Mouse (Mus musculus) gonadal fat pad, adult 2 months (tissue): ENCODE data around the gene Igll1. TPM values are rescaled to one million over a fixed set of nuclear protein-coding genes. Genes with fewer than 3 reads are reported as not detected.
"Not testable (repeated sequence)": the region's sequence is repeated elsewhere in the genome, so short reads cannot be mapped to it uniquely, and the experiment has no call there.

Experiments used
- DNase-seq: peaks from one replicate; pipeline ENCODE4 v3.0.0-alpha.2; 2012; ENCODE audit warnings: low read depth
- polyA plus RNA-seq: library from polyadenylated mRNA; depleted of rRNA; stranded (reverse); fragments of >200 nt; gene quantifications from 2 replicates; pipeline ENCODE4 v1.2.3, GENCODE M21; 2012; rRNA removed

Igll1 gene
- polyA plus RNA-seq = 0.14 TPM in 1 of 2 replicates, not detected in the other

DNA sequence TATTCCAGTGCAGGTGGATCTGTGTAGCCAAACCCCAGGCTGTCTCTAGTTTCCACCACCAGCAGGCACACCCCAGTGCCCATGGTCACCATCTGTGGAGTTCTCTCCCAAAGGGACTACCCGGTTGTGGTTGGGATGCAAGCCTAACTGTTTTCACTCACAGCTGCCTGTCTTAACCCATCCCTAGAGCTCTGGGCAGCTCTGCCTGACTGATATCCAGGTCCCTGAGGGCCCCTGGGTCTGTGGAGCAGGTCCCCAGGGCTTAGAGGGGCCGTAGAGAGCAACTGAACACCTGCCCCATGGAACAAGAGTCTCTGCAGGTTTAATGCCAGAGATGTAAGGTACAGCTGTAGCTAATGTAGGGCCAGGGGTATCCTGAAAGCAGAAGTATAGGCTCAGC, at the start of gene Igll1:
Gene Igll1, minus strand, starts transcription at position 8 of the 400 bp plus-strand sequence.
- DNase-seq = no peak

DNA sequence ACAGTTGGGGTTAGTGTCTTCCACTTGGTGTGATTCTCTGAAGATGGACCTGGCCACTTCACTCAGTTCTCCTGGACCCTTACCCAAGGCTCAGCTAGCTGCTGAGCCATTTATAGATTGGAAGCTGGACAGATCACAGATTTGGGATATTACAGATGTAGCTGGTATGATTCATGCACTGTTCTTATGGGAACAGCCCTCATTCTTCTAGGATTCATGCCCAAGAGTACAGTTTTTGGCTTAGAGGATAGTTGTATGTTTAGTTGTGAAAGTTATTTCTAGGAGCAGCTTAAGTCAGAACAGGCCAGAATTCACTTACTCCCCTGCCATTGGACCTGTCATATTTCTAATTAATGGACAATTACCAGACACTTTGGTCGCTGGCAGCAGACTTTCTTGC, 49.7 kb upstream of the Igll1 start:
- no peak for DNase-seq

DNA sequence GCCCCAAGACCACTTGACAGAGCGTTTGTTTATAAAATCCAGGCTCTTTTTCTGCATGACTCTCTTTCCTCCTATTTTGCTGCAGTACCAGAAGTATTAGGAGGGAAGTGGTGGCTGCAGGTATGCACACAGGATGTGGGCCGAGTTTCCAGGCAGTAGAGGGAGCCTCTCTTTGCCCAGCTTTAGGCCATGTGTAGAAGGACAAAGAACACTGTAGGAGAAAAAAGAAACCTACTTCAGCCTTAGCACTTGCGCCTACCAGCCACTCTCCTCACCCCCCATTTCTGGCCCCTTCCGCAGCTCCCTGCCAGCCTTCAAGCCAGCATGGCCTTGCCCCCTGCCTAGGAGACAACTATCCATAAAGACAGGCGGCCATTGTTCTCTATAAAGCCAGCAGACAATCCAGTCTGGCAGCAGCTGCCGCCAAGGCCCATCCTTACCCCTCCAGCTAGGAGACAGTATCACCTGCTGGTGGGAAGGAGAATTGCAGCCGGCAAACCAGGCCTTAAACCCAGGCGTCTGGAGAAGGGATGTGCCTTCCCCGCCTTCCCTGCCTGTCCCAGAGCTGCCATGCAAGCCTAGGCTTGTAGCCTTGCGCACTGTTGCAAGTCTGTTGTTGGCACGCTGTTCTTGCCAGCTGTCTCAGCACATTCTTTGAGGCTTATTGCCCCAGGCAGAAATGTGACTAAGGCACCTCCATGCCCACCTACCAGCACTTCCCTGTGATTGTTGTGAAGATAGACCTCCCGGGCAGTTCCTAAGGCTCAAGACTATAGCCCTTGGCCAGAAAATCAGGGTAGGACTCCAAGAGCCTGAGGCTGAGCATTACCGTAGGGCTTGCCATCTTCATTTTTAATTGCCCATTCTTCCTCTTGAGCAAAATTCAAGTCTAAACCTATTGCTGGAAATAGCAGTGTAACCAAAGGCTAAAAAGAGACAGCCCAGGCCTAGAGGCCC, 48.1 kb upstream of the Igll1 start:
- peak; percentile 88 for DNase-seq

DNA sequence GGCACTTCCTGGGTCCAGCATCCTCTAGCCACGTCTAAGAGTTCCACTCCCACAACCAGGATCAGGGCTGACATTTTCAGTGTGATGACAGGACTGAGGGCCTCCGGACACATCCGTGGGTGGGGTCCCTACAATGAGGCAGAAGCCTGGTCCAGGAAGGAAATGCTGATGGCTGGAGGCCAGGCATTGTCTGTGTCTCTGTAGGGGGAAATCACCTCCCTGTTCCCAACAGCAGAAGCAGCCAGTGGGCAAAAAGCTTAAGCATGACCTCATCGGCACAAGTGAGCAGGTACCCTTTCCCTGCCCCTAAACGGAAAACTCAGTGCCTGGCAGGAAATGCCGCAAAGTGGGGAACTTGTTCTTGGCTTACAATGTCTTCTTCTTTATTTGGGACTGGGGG, 44.0 kb upstream of the Igll1 start:
- DNase-seq = no peak

DNA sequence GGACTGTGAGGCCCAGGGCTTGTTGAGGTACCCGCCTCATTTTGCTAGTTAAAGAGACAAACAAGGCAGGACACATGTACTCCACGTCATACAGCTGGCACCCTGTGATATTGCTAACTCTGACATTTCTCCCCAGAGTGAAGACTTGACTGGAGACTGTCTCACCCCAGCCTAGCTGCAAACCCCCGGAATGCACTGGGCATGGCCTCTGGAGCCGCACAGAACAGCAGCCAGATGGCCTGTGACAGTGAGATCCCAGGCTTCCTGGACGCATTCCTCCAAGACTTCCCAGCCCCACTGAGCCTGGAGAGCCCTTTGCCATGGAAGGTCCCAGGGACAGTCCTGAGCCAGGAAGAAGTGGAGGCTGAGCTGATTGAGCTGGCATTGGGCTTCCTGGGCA, 39.4 kb upstream of the Igll1 start:
- no peak for DNase-seq

DNA sequence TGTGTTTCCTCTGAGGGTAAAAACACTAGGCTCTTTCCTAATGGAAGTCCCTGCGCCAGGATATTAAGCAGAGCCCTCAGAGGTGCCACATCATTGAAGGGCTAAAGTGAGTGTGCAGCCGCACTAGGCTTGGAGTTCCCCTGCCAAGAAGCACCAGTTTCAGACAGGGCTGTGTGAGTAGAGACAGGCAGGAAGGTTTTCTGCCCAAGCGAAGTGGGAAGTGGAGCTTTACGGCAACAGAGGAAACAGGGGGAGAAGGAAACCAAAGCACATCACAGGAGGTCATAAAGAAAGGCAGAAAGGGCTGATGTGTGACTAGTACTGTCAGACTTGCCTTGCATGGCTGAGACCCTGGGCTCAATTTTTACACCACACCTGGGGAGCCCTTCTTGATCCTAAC, 38.5 kb upstream of the Igll1 start:
- no peak for DNase-seq

DNA sequence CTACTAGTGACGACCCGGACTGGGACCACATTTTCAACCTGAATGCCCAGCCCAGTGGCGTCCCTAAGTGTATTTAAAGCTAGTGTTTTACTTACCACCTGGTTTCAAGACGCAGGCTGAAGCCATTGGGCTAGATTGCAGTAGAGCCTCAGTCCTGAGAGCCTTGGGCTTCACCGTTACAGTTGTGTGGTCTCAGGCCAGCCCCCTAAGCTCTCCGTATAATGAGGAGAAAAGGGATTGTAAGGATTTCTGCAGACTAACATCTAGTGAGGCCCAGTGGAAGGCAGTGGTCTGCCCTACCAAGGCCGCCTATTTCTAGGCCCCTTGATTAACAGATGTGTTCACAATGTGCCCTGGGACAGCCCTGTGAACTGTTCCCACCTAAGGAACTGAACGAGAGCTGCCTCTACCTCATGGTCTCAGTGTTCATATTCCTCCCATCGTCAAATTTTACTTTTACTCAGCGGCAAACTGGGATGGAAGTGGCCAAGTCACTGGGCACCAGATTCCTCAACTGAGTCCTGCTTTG, 33.3 kb upstream of the Igll1 start:
- no peak for DNase-seq

DNA sequence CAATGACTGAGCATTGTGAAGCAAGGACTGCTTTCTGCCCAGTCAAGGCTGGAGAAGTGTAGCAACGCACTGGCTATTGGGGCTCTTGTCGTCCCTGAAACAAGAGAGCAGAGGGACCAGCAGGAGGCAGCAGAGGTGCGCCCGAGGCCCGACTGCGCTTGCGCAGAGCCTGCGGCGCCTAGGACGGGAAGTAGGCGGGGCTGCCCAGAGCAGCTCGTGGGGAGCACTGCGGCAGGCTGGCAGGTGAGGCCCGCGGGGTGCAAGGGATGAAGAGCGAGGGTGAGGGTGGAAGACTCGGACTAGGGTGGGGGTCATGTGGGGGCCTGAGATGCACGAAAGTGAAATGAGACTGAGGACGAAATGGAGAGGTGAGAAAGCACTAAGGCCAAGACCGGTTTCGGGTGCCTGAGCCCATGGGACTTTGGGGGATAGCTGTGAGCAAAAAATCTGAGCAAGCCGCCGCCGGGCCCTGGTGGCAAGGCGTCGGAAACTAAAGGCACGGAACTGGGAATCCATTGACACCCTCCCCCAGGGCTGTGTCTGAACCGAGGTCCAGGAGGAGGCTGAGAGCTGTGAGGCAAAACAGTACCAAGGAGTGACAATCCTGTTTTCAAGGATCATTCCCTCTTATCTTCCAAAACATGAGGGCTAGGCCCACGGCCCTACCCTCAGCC, 32.7 kb upstream of the Igll1 start, which contains the start of gene Ppm1f:
Gene Ppm1f, plus strand, starts transcription at position 88 of the 674 bp plus-strand sequence.
- peak; percentile 68 for DNase-seq

DNA sequence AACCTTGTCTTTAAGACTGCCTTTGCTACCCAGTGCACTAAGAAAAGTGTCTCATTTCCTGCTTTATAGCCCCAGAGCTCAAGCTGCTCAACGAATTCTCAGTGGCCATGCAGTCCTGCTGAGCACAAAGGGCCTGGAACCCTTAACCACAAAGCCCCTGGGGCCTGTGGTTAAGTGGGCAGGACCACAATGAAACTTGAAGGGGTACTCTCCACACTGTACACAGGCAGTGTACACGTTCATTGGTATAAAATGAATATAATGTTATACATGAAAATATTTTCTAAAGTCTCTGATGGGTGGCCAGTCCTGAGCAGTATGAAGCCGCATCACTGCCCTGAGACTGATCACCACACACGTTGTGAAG, 32.2 kb upstream of the Igll1 start:
- DNase-seq = no peak

DNA sequence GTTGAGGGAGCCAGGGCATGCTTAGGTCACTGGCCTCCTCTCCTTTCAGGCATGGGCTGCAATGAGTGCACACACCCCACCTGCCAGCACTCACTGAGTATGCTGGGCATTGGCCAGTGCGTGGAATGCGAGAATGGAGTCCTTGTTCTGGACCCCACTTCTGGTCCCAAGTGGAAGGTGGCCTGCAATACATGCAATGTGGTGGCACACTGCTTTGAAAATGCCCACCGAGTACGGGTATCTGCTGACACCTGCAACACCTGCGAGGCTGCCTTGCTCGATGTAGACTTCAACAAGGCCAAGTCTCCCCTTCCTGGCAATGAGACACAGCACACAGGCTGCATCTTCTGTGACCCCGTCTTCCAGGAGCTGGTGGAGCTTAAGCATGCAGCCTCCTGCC, 28.6 kb upstream of the Igll1 start:
- no peak for DNase-seq

DNA sequence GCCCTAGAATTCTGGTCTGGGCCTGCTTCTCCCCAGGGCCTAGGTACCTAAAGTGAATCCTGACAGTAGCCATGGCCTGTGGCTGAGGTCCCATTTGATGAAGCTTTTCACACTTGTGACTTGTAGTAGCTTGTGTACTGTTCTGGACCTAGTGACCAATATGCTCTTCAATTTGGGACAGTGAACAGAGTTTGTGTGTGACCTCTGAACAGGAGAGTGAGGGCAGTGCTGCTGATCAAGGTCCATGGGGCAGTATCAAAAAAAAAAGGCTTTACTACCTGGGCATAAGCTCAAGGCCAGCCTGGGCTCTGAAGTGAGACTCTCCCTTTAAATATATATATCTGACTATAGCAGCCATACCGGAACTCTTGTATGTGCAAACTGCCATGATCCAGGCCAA, 24.6 kb upstream of the Igll1 start:
- no peak for DNase-seq

DNA sequence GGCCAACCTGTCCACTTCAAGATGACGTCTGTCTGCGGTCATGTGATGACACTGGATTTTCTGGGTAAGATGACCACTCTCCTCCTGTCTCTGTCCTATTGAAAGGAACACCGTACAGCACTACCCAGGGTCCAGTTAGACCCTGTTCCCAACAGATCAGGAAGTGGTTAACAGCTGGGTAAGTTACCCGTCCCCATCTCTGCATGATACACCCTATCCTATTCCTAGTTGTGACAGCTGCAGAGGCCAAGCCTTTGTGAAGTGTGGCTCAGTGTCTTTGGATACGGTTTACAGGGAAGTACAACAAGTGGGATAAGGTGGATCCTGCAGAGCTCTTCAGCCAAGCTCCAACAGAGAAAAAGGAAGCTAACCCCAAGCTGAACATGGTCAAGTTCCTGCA, 15.2 kb upstream of the Igll1 start:
- no peak for DNase-seq

DNA sequence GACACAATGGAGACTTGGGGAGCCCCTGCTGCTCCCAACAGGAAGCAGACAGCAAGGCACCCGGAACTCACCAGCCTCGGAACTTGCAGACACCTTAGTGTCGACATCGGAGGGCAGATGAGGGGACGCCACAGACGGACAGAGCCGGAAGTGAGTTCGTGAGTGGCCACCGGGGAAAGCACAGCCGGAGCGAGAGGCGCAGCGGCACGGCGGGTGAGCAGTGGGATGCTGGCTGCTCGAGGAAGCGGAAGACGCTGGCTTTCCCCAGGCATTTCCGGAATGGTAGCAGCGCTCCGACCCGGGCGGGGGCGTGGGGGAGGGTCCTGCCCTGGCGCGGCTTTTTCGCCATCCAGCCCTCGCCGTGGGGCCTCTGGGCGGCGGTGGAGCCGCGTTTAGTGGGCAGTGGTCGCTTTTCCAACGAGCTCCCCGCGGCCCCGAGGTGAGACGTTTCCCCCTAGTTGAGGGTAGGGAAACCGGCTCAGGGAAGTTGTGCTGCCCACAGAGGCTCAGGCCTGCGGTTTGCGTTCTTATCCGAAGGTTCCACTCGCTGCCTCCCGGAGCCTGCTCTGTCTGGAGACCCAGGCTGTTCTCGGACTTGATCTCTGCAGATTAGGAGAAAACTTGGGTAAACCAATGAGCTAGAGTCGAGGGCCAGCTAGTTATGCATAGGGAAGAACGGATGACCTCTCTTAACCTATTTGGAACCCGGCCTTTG, 7.0 kb upstream of the Igll1 start, which contains the start of the genes Top3b and Vpreb1:
Gene Top3b, plus strand, starts transcription at position 120 of the 715 bp plus-strand sequence.
Gene Vpreb1, minus strand, starts transcription at position 227 of the 715 bp plus-strand sequence.
- peak; percentile 57 for DNase-seq

DNA sequence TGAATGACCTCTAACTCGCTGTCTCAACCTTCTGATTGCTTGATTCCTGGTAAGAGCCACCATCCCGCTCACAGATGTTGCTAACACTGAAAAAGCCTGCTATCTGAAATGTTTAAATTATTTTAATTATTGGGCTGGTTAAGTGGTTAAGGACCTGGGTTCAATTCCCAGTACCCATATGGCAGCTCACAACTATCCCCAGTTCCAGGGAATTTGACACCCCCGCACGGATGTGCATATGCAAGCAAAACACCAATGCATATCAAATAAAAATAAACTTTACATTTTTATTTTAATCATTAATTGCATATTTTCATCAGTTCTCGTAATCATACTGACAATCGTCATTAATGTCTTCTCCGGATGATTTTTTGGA, 6.4 kb upstream of the Igll1 start:
- no peak for DNase-seq

DNA sequence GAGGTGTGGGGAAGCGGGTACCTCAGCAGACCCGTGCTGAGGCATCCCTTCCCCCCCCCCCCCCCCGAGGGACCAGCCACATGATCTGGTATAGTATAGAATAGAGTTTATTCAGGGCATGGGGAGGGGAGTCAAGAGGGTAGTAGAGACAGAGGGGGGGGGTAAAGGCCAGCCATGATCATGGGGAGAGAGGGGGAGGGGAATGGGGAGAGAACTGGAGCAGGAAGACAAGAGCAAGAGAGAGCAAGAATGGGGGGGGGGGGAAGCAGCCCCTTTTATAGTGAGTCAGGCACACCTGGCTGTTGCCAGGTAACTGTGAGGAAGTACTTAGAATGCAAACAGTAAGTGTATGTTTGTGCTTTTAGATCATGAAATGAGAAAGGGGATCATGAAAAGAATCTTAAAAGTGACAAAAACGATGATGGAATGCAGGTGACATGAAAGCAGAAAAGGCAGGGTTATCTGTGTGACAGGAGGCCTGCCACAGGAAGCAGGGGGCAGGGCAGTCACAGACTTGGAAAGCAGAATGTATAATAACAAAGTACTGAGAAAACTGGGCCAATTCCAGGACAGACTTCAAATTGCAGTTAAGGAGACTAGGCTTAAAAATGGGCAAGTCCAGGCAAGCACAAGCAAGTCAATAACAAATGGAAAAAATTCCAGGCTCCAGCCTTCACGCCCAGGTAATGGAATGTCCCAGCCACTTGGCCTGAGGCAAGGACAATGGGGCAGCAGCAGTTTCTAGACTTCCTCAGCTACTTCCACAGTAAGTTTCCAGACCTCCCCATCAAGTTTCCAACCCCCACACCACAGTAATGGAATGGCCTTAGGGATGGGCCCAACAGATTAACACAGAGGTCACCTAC, 2.1 kb upstream of the Igll1 start:
- DNase-seq = peak; percentile 63

DNA sequence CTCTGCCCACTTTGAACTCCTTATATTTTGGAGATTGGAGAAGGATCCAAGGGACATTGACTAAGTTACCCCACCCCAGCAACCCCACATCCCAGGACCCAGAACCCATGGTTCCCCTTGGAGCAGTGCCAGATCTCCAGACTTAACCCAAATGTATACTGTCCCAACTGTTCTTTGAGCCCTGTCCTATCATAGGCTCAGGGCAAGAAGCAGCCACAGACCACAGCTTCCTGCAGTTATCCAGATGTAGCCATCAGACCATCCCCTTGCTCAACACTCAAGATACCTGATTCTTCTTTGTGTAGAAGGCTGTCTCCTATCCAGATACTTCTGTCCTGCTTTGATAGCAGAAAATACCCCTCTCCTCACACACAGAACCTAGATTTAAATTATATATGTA, 1.4 kb upstream of the Igll1 start:
- DNase-seq = no peak

DNA sequence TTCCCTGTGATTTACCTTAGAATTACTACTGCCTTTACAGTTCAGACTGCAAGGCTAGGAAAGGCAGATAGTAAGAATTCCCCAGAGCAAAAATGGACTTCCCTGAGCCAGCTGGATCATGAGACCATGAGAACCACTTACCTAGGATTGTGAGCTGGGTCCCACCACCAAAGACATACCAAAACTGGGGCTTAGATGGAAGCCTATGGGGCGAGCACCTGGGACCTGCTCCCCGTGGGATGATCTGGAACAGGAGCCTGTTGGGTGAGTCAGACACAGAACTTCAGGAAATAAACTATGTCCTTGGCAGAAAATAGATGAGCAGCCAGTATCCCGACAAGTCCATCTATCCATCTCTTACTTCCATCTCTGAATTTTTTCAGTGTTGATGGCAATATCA, 1.5 kb downstream of the Igll1 start:
- DNase-seq = no peak

DNA sequence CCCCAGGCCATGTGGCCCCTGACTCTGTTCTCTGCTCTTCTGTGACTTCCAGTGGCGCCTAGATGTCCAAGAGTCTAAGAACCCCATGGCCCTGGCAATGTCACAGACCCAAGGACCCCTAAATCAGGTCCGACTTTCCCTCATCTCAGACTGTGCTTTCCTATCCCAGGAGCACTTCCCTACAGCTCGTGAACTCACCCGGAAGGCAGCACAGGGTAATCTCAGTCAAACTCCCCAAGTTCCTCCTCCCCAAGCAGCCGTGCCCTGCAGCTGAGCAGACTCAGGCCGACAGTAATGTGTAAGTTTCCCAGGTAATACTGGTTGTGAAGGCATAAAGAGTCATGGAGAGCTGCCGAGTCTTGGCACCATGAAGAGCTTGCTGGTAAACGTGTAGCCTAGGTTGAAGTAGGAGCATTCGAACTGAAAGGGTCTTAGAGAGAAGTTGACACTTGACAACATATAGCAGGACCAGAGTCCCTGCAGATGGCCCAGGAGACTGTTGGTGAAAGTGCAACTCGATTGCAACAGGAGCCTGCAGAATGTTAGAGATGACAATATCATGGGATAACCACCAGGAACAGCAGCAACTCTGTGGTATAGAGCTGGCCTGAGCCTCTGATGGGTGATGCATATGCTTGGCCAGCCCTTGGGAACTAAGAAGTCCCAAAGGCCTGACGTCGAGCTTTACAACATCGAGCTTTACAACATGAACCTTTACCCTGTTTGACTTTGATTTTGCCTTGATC, 6.9 kb downstream of the Igll1 start:
- no peak for DNase-seq

DNA sequence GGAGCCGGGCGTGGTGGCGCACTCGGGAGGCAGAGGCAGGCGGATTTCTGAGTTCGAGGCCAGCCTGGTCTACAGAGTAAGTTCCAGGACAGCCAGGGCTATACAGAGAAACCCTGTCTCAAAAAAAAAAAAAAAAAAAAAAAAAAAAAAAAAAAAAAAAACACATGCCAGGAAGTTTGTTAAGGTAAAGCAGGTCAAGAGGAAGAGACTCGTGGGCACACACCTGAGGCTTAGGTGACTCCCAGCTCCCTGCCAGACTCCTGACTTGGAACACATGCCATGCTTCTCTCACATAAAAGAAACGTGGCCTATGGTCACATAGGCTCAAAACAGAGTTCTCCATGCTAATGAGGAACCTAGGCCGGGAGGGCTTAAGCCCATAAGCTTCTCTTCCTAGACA, 7.7 kb downstream of the Igll1 start:
- not testable (repeated sequence) for DNase-seq

DNA sequence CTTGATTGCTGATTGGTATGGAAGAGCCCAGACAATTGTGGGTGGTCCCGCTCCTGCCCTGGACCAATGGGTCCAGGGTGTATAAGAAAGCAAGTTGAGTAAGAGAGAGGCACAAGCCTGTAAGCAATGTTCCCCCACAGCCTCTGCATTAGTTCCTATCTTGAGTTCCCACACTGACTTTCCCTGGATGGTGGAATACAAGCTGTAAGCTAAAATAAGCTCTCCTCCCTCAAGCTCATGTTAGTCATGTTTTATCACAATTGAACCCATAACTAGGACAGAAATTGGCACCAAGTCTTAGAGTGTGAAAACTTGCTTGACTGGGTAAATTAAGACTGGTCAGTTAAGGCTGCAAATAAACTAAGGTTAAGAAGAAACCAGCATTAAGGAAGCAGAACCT, 8.2 kb downstream of the Igll1 start:
- DNase-seq = no peak
